ENCODE assay signal across 24 mouse cellular contexts in the genomic region with DNA sequence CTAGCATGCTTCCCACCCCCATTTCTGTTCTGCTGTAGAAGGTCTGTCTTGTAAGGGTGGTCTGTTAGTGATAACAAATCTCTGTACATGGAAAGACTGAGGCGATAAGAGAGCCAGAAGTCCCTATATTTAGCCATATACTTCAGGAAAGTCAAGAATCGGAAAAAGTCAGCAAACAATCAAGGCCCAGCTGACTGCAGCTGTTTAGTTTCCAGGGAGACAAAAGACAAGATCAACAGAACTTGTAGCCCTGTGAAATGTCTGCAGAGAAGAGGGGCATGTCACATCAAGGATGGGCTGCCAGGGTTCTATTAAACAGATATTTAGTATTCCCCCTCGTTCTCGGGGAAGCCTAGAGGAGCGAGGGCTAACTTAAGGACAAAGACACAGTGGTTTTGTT. TPM values are rescaled to one million over a fixed set of nuclear protein-coding genes. Genes with fewer than 3 reads are reported as not detected.
DNase-seq lines count a peak whose midpoint lies in the region; ATAC-seq and TF ChIP-seq lines count a peak whose summit lies in the region.
"Had no signal": no experiment of that assay in that cellular context is flagged by ENCODE, and none has a peak within 500 bp of the region (broad histone marks: within the 10 kb centered on the region; RNA-seq: fewer than 3 reads in every experiment).

No protein-coding gene starts in this region.

- intact Hi-C loops in heart, postnatal 25 days (cut with DNase I) = no loop called here

- H3K9me3 ChIP-seq in heart, embryonic 10.5 days = no peaks in the 10 kb centered on the region
- H3K9me3 ChIP-seq in kidney, postnatal 0 days (replicated peaks; ENCODE audit: low read length) = no peaks in the 10 kb centered on the region
- H3K9me3 ChIP-seq in heart, embryonic 15.5 days (replicated peaks) = no peaks in the 10 kb centered on the region
- H3K9me3 ChIP-seq in lung, postnatal 0 days (ENCODE audit: low read length) = no peaks in the 10 kb centered on the region
- no peaks in the 10 kb centered on the region for H3K9me3 ChIP-seq in forebrain, embryonic 16.5 days (ENCODE audit: control insufficient read depth, low read length)
- H3K9me3 ChIP-seq: embryonic facial prominence, embryonic 12.5 days; G1E; midbrain, embryonic 10.5 days had no signal

- no peak for TF ChIP-seq EP300 in lung, postnatal 0 days (IDR thresholded peaks at IDR 0.05)

- no peak for TF ChIP-seq CTCF in kidney, postnatal 0 days (IDR thresholded peaks at IDR 0.05; ENCODE audit: low read depth)
- no peak for TF ChIP-seq CTCF in lung, postnatal 0 days (IDR thresholded peaks at IDR 0.05)

- no peak overlapping the region for H3K4me2 ChIP-seq in kidney, postnatal 0 days (ENCODE audit: low read length)
- 0 out of 2 replicates have a peak overlapping the region, but pooled peaks have one; percentile 8 for H3K4me2 ChIP-seq in heart, embryonic 15.5 days
- H3K4me2 ChIP-seq in lung, postnatal 0 days (replicated peaks; ENCODE audit: low read depth, low read length) = no peak overlapping the region
- H3K4me2 ChIP-seq in forebrain, embryonic 16.5 days (ENCODE audit: low read length) = no peak overlapping the region
- H3K4me2 ChIP-seq: embryonic facial prominence, embryonic 12.5 days had no signal

- ATAC-seq in kidney, postnatal 0 days (replicated peaks; ENCODE audit: low FRiP score, low read depth) = no peak
- no peak for ATAC-seq in heart, embryonic 15.5 days (replicated peaks; ENCODE audit: insufficient number of reproducible peaks, insufficient read depth, low FRiP score, low read depth)
- ATAC-seq in lung, postnatal 0 days = peak; percentile 20
- ATAC-seq in forebrain, embryonic 16.5 days = no peak
- ATAC-seq: activated CD4-positive, CD25-positive, alpha-beta regulatory T cell, adult 4 months; forebrain, embryonic 14.5 days; liver, postnatal 0 days had no signal

- peak overlapping the region; percentile 25 for H3K4me3 ChIP-seq in heart, embryonic 10.5 days
- H3K4me3 ChIP-seq in kidney, postnatal 0 days (replicated peaks; ENCODE audit: low read depth, low read length) = no peak overlapping the region
- H3K4me3 ChIP-seq in heart, embryonic 15.5 days = no peak overlapping the region
- no peak overlapping the region for H3K4me3 ChIP-seq in lung, postnatal 0 days (ENCODE audit: low read depth, low read length)
- H3K4me3 ChIP-seq in forebrain, embryonic 16.5 days (replicated peaks; ENCODE audit: low read length) = no peak overlapping the region
- H3K4me3 ChIP-seq: embryonic facial prominence, embryonic 12.5 days; erythroblast, embryonic 14.5 days; left cerebral cortex, adult 2 months; midbrain, embryonic 10.5 days had no signal

- H3K27ac ChIP-seq in heart, embryonic 10.5 days = peak overlapping the region; percentile 69
- no peak overlapping the region for H3K27ac ChIP-seq in kidney, postnatal 0 days
- peak overlapping the region; percentile 9; the same call in 1 of the 2 replicates for H3K27ac ChIP-seq in heart, embryonic 15.5 days
- peak overlapping the region; percentile 62 for H3K27ac ChIP-seq in lung, postnatal 0 days (ENCODE audit: low read length)
- H3K27ac ChIP-seq in forebrain, embryonic 16.5 days (ENCODE audit: low read length) = no peak overlapping the region
- H3K27ac ChIP-seq: embryonic facial prominence, embryonic 12.5 days; left cerebral cortex, adult 2 months; midbrain, embryonic 10.5 days had no signal

- H3K36me3 ChIP-seq in heart, embryonic 10.5 days = 0 out of 2 replicates have a peak, but pooled peaks cover 3% of the 10 kb centered on the region
- H3K36me3 ChIP-seq in kidney, postnatal 0 days (ENCODE audit: insufficient read depth, low read length) = no peaks in the 10 kb centered on the region
- H3K36me3 ChIP-seq in heart, embryonic 15.5 days = no peaks in the 10 kb centered on the region
- no peaks in the 10 kb centered on the region for H3K36me3 ChIP-seq in lung, postnatal 0 days (ENCODE audit: insufficient read depth, low read length)
- no peaks in the 10 kb centered on the region for H3K36me3 ChIP-seq in forebrain, embryonic 16.5 days (ENCODE audit: control insufficient read depth, insufficient read depth)
- H3K36me3 ChIP-seq: embryonic facial prominence, embryonic 12.5 days; G1E; midbrain, embryonic 10.5 days had no signal

- no peaks in the 10 kb centered on the region for H3K27me3 ChIP-seq in heart, embryonic 10.5 days (ENCODE audit: insufficient read depth, poor library complexity, severe bottlenecking)
- H3K27me3 ChIP-seq in kidney, postnatal 0 days (ENCODE audit: insufficient read depth, low read length) = no peaks in the 10 kb centered on the region
- H3K27me3 ChIP-seq in heart, embryonic 15.5 days = no peaks in the 10 kb centered on the region
- H3K27me3 ChIP-seq in lung, postnatal 0 days (replicated peaks; ENCODE audit: insufficient read depth, low read length) = no peaks in the 10 kb centered on the region
- H3K27me3 ChIP-seq in forebrain, embryonic 16.5 days (replicated peaks; ENCODE audit: control insufficient read depth, insufficient read depth, low read length) = no peaks in the 10 kb centered on the region
- H3K27me3 ChIP-seq: embryonic facial prominence, embryonic 12.5 days had no signal

- WGBS in heart, embryonic 10.5 days = 18% methylated on average over 5 of the region's 5 CpGs
- WGBS in kidney, postnatal 0 days = 64% methylated on average over 5 of the region's 5 CpGs
- 16% methylated on average over 5 of the region's 5 CpGs for WGBS in heart, embryonic 15.5 days
- 26% methylated on average over 5 of the region's 5 CpGs for WGBS in lung, postnatal 0 days
- WGBS in forebrain, embryonic 16.5 days = 77% methylated on average over 5 of the region's 5 CpGs

- no peak overlapping the region for H3K9ac ChIP-seq in kidney, postnatal 0 days (ENCODE audit: low read depth, low read length)
- no peak overlapping the region for H3K9ac ChIP-seq in heart, embryonic 15.5 days
- no peak overlapping the region for H3K9ac ChIP-seq in lung, postnatal 0 days (replicated peaks; ENCODE audit: low read depth)
- no peak overlapping the region for H3K9ac ChIP-seq in forebrain, embryonic 16.5 days (replicated peaks; ENCODE audit: low read depth, low read length)
- H3K9ac ChIP-seq: embryonic facial prominence, embryonic 12.5 days; liver, postnatal 0 days had no signal

- peaks cover 28% of the 10 kb centered on the region; the same call in 1 of the 2 replicates for H3K4me1 ChIP-seq in heart, embryonic 10.5 days
- no peaks in the 10 kb centered on the region for H3K4me1 ChIP-seq in kidney, postnatal 0 days (replicated peaks; ENCODE audit: insufficient read depth, low read length)
- peaks cover 33% of the 10 kb centered on the region for H3K4me1 ChIP-seq in heart, embryonic 15.5 days (replicated peaks)
- no peaks in the 10 kb centered on the region for H3K4me1 ChIP-seq in lung, postnatal 0 days (ENCODE audit: insufficient read depth, low read depth, low read length)
- H3K4me1 ChIP-seq in forebrain, embryonic 16.5 days (replicated peaks; ENCODE audit: control insufficient read depth, insufficient read depth, low read length) = peaks cover 15% of the 10 kb centered on the region

- no peak for DNase-seq in heart, embryonic 10.5 days (ENCODE audit: low spot score)
- DNase-seq in heart, postnatal 25 days (ENCODE audit: low spot score) = no peak
- peak; percentile 42 for DNase-seq in kidney, postnatal 0 days (ENCODE audit: low spot score)
- DNase-seq in kidney, adult 11 months = no peak
- peak; percentile 72 for DNase-seq in lung, postnatal 0 days (ENCODE audit: low spot score)
- no peak for DNase-seq in adipocyte (ENCODE audit: low spot score)
- DNase-seq: adrenal gland, postnatal 25 days; cerebellum, adult 11 months; cerebellum, postnatal 10 days; gastrocnemius, postnatal 25 days; kidney, postnatal 25 days; left cerebral cortex, postnatal 4 days; liver, postnatal 0 days; right cerebral cortex, postnatal 25 days; thymus, postnatal 4 days had no signal

RNA-seq across cellular contexts. Expression of gene Vcan, which starts 7.2 kb away (rescaled TPM):
- polyA plus RNA-seq in heart, embryonic 10.5 days (2016; fragmentation: Nextera tagmentation; extraction: Ambion mirVana) = 109 and 166 TPM in 2 replicates
- 10 to 100 TPM; 11.4 to 11.7 TPM for total RNA-seq in heart, postnatal 25 days (2021)
- 36.8 and 37.1 TPM in 2 replicates for polyA plus RNA-seq in kidney, postnatal 0 days (2015; fragmentation: Nextera tagmentation; extraction: Ambion mirVana)
- 49.3 and 49.4 TPM in 2 replicates for polyA plus RNA-seq in heart, embryonic 15.5 days (2015; fragmentation: Nextera tagmentation; extraction: Ambion mirVana)
- 12.1 and 12.3 TPM in 2 replicates for polyA plus RNA-seq in lung, postnatal 0 days (2015; fragmentation: Nextera tagmentation; extraction: Ambion mirVana)
- 52.6 and 54.8 TPM in 2 replicates for polyA plus RNA-seq in forebrain, embryonic 16.5 days (2015; fragmentation: Nextera tagmentation; extraction: Ambion mirVana)
- polyA plus RNA-seq: erythroblast, embryonic 14.5 days; G1E had no signal

Comparison
In these comparisons a context has a peak if more than half of its experiments do, and no peak if none do; other contexts are left out.
1. DNase-seq: peak in kidney, postnatal 0 days (single experiment) and lung, postnatal 0 days (single experiment); none in heart, embryonic 10.5 days (single experiment), heart, postnatal 25 days (single experiment), kidney, adult 11 months (single experiment) and adipocyte (single experiment).
2. H3K27ac ChIP-seq: peak in heart, embryonic 10.5 days (single experiment), heart, embryonic 15.5 days (single experiment) and lung, postnatal 0 days (single experiment); none in kidney, postnatal 0 days (single experiment) and forebrain, embryonic 16.5 days (single experiment).